Mouse (Mus musculus): Measurements from ENCODE around the gene 6820408C15Rik. TPM values are rescaled to one million over a fixed set of nuclear protein-coding genes. Genes with fewer than 3 reads are reported as not detected.

6820408C15Rik gene
- polyA plus RNA-seq, 1 experiment from 2014 or later = 1.4 TPM

DNA sequence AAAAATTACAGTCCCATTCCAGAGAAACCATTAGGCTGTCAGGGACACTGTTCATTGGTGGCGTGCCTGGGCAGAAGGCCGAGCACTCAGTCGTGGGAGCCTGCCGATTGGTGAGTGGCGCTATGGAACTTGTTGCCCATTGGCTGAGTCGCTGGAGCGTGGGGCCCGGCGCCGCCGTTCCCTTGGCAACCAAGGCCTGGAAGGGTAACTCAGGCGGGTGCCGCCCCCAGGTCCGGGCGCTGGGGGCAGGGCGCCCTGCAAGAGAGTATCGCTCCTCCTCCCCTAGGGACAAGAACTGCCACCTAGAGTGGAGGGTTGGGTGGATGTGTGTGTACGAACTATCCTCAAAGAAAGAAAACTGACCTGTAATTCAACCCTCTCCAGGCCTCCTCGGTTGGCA, 9.3 kb upstream of the 6820408C15Rik start:
- Histone ChIP-seq H3K36me3 (ENCODE audit: control insufficient read depth, insufficient read depth) (no peaks in the 10 kb centered on the region), H3K27ac (ENCODE audit: low read length) (peak overlapping the region; percentile 69), H3K4me1 (replicated peaks; ENCODE audit: control insufficient read depth, insufficient read depth, low read length) (peaks cover 25% of the 10 kb centered on the region), H3K27me3 (replicated peaks; ENCODE audit: control insufficient read depth, insufficient read depth, low read length) (no peaks in the 10 kb centered on the region), H3K4me2 (ENCODE audit: low read length) (peak overlapping the region; percentile 57), H3K9ac (replicated peaks; ENCODE audit: low read depth, low read length) (peak overlapping the region; percentile 40), H3K9me3 (ENCODE audit: control insufficient read depth, low read length) (no peaks in the 10 kb centered on the region), H3K4me3 (replicated peaks; ENCODE audit: low read length) (peak overlapping the region; percentile 41)
- ATAC-seq = peak; percentile 97
- under 1% methylated on average over 19 of the region's 19 CpGs for WGBS

DNA sequence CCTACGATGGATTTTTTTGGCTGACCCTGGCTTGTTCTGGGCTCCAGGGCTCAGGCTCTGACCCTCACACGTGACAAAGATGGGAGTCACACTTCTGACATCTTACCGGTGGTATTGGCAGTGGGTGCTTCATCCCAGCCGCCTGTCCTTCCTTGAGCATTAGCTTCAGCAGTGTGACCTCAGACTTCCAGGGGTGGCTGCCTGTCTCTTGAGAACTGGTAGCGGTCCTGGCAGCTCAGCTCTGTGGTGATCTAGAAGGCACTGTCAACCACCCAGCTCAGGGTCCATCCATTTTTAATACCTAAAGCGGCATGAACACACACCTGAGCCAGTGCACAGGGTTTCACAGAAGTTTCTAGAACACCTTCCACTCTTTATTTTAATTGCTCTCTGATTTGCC, 5.6 kb upstream of the 6820408C15Rik start:
- no peak overlapping the region for H3K9ac ChIP-seq (replicated peaks; ENCODE audit: low read depth, low read length)
- no peaks in the 10 kb centered on the region for H3K36me3 ChIP-seq (ENCODE audit: control insufficient read depth, insufficient read depth)
- H3K27me3 ChIP-seq (replicated peaks; ENCODE audit: control insufficient read depth, insufficient read depth, low read length) = no peaks in the 10 kb centered on the region
- WGBS = 76% methylated on average over 6 of the region's 6 CpGs
- no peaks in the 10 kb centered on the region for H3K9me3 ChIP-seq (ENCODE audit: control insufficient read depth, low read length)
- no peak overlapping the region for H3K4me3 ChIP-seq (replicated peaks; ENCODE audit: low read length)
- H3K4me1 ChIP-seq (replicated peaks; ENCODE audit: control insufficient read depth, insufficient read depth, low read length) = peaks cover 49% of the 10 kb centered on the region
- no peak overlapping the region; the same call in 1 of the 2 replicates for H3K27ac ChIP-seq (ENCODE audit: low read length)
- no peak for ATAC-seq
- H3K4me2 ChIP-seq (ENCODE audit: low read length) = no peak overlapping the region

DNA sequence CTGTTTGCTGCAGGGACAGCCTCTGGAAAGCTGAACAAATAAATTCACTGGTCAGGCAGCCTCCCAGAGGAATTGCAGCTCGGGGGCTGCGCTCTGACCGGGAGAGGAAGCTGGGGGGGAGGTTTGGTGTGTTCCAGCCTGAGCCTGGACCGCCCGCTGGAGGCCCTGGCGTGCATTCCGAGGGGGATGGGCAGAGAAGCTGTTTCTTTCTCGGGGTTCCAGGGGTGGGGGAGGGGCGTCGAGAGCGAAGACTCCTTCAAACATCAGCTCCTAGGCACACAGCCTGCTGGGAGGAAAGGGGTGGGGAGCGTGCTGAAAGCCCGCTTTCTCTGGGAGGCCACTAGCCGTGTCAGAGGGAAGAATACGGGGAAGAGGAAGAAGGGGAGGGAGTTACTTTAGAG, 4.4 kb upstream of the 6820408C15Rik start:
- Histone ChIP-seq H3K36me3 (ENCODE audit: control insufficient read depth, insufficient read depth) (no peaks in the 10 kb centered on the region), H3K27ac (ENCODE audit: low read length) (peak overlapping the region; percentile 92), H3K9ac (replicated peaks; ENCODE audit: low read depth, low read length) (peak overlapping the region; percentile 47), H3K4me1 (replicated peaks; ENCODE audit: control insufficient read depth, insufficient read depth, low read length) (peaks cover 49% of the 10 kb centered on the region), H3K4me2 (ENCODE audit: low read length) (peak overlapping the region; percentile 90), H3K27me3 (replicated peaks; ENCODE audit: control insufficient read depth, insufficient read depth, low read length) (no peaks in the 10 kb centered on the region), H3K4me3 (replicated peaks; ENCODE audit: low read length) (peak overlapping the region; percentile 25), H3K9me3 (ENCODE audit: control insufficient read depth, low read length) (no peaks in the 10 kb centered on the region)
- ATAC-seq = peak; percentile 51
- under 1% methylated on average over 15 of the region's 15 CpGs for WGBS

DNA sequence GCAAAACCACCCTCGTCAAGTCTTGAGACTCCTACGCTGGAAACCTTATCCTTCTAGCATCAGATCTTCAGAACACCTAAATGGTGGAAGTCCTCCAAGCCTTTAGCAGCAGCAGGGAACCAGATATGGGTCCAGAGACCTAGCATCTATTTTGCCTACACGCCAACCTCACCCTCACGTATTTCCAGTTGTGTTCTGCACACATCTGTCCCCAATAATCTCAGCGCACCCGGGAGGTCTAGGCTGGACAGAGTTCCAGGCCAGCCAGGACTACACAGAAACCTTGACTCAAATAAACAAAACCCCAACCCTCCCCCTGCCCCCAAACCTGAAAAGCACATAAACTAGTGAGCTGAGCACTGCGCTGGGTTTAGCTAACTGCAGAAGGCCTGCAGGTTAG, 3.9 kb upstream of the 6820408C15Rik start:
- Histone ChIP-seq H3K4me2 (ENCODE audit: low read length) (peak overlapping the region; percentile 90), H3K9me3 (ENCODE audit: control insufficient read depth, low read length) (peaks cover 3% of the 10 kb centered on the region; the same call in 1 of the 2 replicates), H3K4me1 (replicated peaks; ENCODE audit: control insufficient read depth, insufficient read depth, low read length) (peaks cover 45% of the 10 kb centered on the region), H3K36me3 (ENCODE audit: control insufficient read depth, insufficient read depth) (no peaks in the 10 kb centered on the region), H3K9ac (replicated peaks; ENCODE audit: low read depth, low read length) (peak overlapping the region; percentile 47), H3K4me3 (replicated peaks; ENCODE audit: low read length) (peak overlapping the region; percentile 25), H3K27me3 (replicated peaks; ENCODE audit: control insufficient read depth, insufficient read depth, low read length) (no peaks in the 10 kb centered on the region), H3K27ac (ENCODE audit: low read length) (peak overlapping the region; percentile 92)
- ATAC-seq = no peak
- 6% methylated on average over 7 of the region's 7 CpGs for WGBS

DNA sequence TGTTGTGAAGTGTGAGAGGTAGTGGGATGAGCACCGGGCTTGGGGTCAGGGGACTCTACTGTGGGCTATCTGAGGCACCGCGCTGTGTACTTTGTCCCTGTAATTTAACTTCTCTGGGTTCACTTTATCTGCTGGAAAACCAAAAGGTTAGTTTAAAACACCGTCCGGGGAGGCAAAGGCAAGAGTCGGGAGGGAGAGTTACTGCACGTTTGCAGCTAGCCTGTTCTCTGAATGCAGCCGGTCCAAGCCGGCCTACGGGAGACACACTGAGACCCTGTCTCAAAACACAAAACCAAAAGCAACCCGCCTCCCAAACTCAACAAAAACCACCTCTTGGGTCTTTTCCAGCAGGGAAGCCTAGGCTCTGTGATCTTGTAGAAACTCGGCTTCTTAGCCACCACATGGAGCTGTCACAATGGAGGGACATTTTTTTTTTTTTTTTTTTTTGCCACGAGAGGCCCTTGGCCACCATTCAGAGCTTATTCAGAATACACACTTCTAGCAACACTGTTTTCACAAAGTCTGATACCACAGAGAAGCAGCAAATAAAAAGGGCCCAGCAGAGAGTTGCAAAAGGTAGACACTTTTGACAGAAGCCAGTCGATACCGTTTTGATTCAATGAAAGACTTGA, 2.7 kb upstream of the 6820408C15Rik start:
- peak overlapping the region; percentile 92 for H3K4me3 ChIP-seq (replicated peaks; ENCODE audit: low read length)
- H3K27ac ChIP-seq (ENCODE audit: low read length) = peak overlapping the region; percentile 56
- no peaks in the 10 kb centered on the region for H3K36me3 ChIP-seq (ENCODE audit: control insufficient read depth, insufficient read depth)
- H3K4me1 ChIP-seq (replicated peaks; ENCODE audit: control insufficient read depth, insufficient read depth, low read length) = peaks cover 42% of the 10 kb centered on the region
- peak overlapping the region; percentile 90 for H3K4me2 ChIP-seq (ENCODE audit: low read length)
- WGBS = under 1% methylated on average over 15 of the region's 15 CpGs
- H3K9me3 ChIP-seq (ENCODE audit: control insufficient read depth, low read length) = peaks cover 3% of the 10 kb centered on the region; the same call in 1 of the 2 replicates
- H3K9ac ChIP-seq (replicated peaks; ENCODE audit: low read depth, low read length) = peak overlapping the region; percentile 94
- ATAC-seq = no peak
- no peaks in the 10 kb centered on the region for H3K27me3 ChIP-seq (replicated peaks; ENCODE audit: control insufficient read depth, insufficient read depth, low read length)

DNA sequence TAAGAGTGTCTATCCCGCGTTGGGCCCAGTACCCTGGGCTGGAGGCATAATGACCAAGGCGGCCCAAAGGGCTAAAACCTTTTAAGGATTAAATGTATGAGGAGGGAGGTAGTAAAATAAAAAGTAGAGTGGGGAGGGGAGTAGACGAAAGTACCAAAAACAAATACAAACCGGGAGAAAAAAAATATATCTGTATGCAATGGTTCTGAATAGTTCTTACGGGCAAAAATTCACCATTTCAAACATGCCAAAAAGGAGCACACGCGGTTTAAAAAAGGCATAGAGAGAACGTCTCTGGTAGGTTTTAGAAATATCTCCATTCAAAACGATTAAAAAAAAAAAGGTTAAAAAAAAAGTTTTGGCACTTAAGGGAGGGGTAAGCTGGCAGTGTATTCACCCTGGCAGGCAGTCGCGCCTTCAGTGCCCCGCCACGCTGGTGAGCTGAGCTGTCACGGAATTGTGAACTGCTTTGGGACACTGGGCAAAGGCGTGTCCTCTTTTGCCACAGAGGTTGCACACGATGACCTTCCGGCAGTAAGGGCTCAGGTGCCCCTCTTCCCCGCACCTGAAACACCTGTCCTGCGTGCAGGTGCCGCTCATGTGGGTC, 2.1 kb upstream of the 6820408C15Rik start:
- H3K4me1 ChIP-seq (replicated peaks; ENCODE audit: control insufficient read depth, insufficient read depth, low read length) = peaks cover 42% of the 10 kb centered on the region
- H3K4me2 ChIP-seq (ENCODE audit: low read length) = peak overlapping the region; percentile 90
- no peak for ATAC-seq
- peak overlapping the region; percentile 92 for H3K4me3 ChIP-seq (replicated peaks; ENCODE audit: low read length)
- peaks cover 3% of the 10 kb centered on the region; the same call in 1 of the 2 replicates for H3K9me3 ChIP-seq (ENCODE audit: control insufficient read depth, low read length)
- H3K9ac ChIP-seq (replicated peaks; ENCODE audit: low read depth, low read length) = peak overlapping the region; percentile 94
- WGBS = under 1% methylated on average over 21 of the region's 21 CpGs
- no peaks in the 10 kb centered on the region for H3K36me3 ChIP-seq (ENCODE audit: control insufficient read depth, insufficient read depth)
- peak overlapping the region; percentile 96 for H3K27ac ChIP-seq (ENCODE audit: low read length)
- no peaks in the 10 kb centered on the region for H3K27me3 ChIP-seq (replicated peaks; ENCODE audit: control insufficient read depth, insufficient read depth, low read length)

DNA sequence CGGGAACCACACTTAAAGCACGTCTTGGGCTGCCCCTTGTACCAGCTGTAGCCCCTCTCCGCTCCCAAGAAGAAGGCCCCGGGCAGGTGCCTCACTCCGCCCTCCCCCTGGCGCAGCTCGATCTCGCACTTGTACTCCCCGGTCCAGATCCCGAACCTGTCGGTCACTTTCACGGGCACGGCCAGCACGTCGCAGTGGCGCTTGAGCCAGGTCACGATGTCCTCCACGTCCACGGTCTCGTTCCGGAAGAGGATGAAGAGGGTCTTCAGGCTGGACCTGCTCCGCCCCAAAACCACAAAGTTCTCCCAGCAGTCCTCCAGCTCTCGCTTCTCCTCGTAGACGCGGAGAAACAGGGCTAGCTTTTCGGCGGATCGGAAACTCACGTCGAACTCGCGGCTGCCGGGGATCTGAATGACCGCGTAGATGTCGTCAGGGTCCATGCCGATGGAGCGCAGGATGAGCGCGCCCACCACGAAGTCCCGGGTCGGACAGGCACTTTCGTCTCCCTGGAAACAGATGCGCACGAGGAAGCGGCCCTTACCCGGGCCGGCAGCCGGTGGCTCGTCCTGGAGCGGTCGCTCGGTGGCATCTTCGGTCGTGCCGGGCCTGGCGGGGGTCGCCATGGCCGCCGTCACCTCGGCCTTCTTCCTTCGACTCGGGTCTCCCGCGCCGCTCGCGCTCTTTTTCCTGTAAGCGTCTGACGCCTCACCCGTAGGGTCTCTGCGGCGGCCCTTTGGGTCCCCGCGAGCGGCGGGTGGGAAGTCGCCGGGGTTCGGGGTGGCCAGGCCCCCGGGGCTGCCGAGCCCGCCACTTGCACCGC, 1.4 kb upstream of the 6820408C15Rik start:
- peak overlapping the region; percentile 90 for H3K4me2 ChIP-seq (ENCODE audit: low read length)
- H3K9ac ChIP-seq (replicated peaks; ENCODE audit: low read depth, low read length) = peak overlapping the region; percentile 94
- H3K9me3 ChIP-seq (ENCODE audit: control insufficient read depth, low read length) = peaks cover 3% of the 10 kb centered on the region; the same call in 1 of the 2 replicates
- no peaks in the 10 kb centered on the region for H3K27me3 ChIP-seq (replicated peaks; ENCODE audit: control insufficient read depth, insufficient read depth, low read length)
- under 1% methylated on average over 86 of the region's 86 CpGs for WGBS
- peak; percentile 21 for ATAC-seq
- no peaks in the 10 kb centered on the region for H3K36me3 ChIP-seq (ENCODE audit: control insufficient read depth, insufficient read depth)
- H3K4me1 ChIP-seq (replicated peaks; ENCODE audit: control insufficient read depth, insufficient read depth, low read length) = peaks cover 42% of the 10 kb centered on the region
- peak overlapping the region; percentile 96 for H3K27ac ChIP-seq (ENCODE audit: low read length)
- peak overlapping the region; percentile 92 for H3K4me3 ChIP-seq (replicated peaks; ENCODE audit: low read length)

DNA sequence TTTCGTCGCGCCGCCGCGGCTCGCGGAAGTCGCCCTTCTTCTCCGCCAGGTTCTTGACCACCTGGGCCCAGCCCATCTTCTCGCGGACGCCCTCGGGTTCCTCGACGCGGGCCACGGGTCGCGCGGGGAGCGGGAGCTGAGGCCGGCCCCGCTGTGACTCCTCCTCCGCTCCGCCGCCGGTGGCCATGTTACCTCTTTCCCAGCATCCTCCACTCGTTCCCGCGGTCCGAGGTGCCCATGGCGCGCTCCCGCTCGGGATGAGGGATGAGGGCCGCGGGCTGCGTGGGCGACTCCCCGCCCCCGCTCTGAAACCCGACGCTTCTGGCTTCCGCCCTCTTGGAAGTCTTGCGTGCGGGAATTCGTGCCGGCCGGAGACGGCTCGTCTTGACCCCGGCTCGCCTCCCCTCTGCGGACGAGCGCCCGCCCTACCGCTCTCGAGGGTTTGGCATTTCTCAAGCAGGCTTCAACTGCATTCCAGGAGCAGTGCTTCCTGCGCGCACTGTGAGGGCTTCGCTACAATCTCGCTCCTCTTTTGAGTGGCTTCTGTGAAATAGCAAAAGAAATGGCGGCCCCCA, 709 bp upstream of the 6820408C15Rik start, which contains the start of gene Zcchc3:
Zcchc3 (minus strand) TSS at position 437 of the 575 bp plus-strand sequence.
- H3K9me3 ChIP-seq (ENCODE audit: control insufficient read depth, low read length) = peaks cover 3% of the 10 kb centered on the region; the same call in 1 of the 2 replicates
- peak within 1 kb of the TSS; percentile 94 for H3K9ac ChIP-seq (replicated peaks; ENCODE audit: low read depth, low read length)
- no peaks in the 10 kb centered on the region for H3K36me3 ChIP-seq (ENCODE audit: control insufficient read depth, insufficient read depth)
- H3K27me3 ChIP-seq (replicated peaks; ENCODE audit: control insufficient read depth, insufficient read depth, low read length) = no peaks in the 10 kb centered on the region
- H3K4me2 ChIP-seq (ENCODE audit: low read length) = peak within 1 kb of the TSS; percentile 90
- H3K4me1 ChIP-seq (replicated peaks; ENCODE audit: control insufficient read depth, insufficient read depth, low read length) = peaks cover 42% of the 10 kb centered on the region
- H3K4me3 ChIP-seq (replicated peaks; ENCODE audit: low read length) = peak within 1 kb of the TSS; percentile 92
- peak; percentile 85 for ATAC-seq
- peak within 1 kb of the TSS; percentile 96 for H3K27ac ChIP-seq (ENCODE audit: low read length)
- under 1% methylated on average over 60 of the region's 65 CpGs for WGBS

All from forebrain, embryonic 16.5 days (tissue).